Mouse (Mus musculus): ENCODE measurements around the gene Sppl2c.

The Sppl2c gene

DNA sequence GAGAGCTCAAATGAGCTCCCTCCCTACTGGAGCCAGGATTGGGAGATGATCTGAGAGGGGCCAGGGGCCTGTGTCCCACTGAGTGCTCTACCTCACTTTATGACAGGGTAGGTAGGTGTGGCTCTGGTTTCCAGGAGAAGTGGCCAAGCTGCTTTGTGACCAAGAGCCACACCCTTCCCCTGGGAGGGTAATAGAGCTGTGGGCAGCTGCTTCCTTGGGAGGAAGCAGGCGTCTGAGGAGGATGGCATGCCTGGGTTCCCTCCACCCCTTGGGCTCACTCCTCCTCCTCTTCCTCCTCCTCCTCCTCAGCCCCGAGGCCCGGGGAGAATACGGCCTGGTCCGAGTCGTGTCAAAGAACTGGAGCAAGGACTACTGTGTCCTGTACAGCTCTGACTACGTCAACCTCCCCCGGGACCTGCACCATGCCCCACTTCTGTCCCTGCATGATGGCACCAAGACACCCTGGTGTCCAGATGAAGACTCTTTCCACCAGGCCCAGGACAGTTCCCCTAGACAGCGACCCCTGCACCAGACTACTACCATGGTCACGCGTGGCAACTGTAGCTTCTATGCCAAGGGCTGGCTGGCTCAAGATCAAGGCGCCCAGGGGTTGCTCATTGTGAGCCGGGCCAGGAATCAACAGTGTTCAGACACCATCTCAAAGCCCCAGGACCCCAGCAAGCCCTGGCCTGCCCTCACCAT, at the start of gene Sppl2c:
Gene Sppl2c (plus strand): TSS at position 193 of the 702 bp plus-strand sequence.
- no peak for DNase-seq

DNA sequence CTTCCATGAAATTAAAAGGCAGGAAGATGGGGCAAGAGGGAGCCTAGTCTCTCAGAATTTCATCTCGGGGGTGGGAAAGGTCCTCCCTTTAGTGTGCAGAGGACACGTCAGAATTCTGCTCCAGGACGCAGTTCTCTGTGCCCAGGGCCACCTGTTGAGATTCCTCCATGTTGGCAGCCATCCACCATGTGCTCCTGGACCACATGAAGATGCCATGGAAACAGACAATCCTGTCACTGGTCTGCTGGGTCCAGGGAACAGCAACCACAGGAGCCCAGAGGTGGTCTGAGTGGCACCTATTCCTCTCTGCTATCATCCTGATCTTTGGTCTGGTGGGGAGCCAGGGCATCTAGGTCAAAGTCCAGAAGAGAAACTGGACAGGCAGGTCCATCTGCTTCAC, 47.2 kb upstream of the Sppl2c start:
- peak; percentile 75 for DNase-seq

DNA sequence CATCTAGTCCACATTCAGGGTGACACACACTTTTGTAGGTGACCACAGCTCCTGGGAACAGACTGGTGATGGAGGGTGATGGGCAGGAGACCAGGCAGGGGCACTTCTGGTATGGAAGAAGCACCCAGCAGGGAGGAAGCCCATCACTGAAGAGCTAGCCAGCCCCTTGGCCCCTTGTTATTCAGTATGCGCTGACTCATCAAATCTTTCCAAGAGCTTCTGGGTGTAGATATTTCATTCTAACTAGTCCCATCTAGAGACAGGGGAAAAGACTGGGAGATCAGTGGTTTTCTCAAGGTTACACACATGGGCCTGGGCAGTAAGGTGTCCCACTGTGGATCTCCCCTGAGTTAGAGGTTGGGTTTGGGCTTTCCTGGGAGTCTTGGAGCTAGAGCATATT, 41.2 kb upstream of the Sppl2c start:
- no peak for DNase-seq

DNA sequence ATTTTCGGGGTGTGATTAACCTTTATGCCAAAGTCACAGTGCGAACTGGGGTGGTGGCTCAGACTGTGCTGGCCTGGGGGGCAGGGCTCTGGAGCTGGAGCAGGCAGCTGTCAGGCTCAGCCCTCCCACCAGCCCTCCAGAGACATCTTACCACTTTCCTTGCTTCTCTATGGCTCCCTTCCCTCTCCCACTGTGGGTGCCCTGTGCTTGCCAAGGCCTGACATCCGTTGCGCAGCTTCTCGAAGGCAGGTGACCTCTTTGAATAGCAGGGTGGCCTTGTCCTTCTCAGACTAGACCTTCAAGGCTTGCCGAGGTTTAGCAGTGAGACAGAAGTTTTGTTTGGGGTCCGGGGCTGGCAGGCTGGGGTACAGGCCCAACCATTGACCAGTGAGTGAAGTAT, 37.3 kb upstream of the Sppl2c start:
- peak; percentile 83 for DNase-seq

DNA sequence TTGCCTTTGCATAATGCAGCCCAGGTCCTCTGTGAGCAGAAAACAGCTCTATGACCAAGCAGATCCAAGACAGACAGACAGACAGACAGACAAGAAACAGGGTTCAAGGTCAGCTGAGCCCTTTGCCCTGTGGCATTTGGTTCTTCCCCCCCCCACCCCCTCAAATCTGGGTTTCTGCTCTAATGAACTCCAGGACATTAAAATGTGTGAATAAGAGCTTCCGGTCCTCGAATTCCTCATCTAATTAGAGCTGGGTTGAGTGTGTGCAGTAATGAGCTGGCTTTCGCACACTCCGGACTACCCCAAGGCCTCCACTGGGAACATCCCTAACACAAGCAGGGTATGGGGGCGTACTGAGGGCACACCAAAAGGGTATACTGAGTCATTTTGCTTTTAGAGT, 35.2 kb upstream of the Sppl2c start:
- no peak for DNase-seq

DNA sequence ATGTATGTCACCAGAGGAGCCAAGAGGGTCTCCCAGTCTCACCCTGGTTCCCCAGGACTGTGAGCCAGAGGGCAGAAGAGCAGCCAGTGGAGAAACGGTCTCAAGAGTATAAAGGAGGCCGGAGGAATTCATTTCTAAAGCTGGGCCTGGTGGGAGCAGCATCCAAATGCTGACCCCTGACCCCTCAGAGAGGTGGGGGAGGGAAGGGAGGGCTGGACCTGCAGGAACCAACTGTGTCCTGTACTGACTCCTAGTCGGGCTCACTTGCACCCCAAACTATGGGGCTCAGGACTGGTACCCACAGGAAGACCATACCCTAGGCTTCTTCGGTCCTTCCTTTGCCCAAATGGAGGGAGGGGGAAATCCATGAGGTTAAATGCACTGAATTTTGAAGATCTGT, 31.8 kb upstream of the Sppl2c start:
- peak; percentile 66 for DNase-seq

DNA sequence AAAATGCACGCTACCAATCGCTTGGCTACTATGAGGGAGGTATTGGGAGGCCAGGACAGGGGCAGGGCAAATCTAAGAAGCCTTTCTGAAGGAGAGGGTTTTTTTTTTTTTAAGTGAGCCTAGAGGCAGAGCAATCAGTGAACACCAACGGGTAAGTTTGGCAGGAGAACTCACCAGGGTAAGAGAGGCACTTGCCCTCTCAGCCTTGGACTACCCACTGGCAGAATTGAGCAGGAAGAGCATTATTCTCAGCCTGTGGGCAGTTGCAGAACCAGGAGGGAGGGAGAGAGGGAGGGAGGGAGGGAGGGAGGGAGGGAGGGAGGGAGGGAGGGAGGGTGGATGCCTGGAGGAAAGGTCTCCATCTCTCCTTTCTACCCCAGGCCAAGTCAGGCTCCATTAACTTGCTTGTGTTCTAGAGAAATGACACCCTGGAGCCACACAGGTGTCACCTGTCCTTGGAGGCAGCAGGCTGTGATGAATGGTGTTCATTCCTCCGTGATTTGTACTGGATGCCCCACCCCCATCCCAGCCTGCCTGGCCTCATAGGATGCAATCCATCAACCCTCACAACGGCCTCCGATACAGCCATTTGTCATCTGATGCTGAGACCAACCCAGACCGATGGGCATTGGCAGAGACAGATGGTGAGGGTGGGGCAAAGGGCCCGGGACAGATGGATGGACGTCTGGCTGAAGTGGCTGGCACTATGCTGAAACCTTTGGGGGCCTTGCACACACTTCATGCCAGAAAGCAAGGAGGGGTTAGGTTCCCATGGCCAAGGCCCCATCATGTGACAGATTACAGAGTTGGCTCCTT, 31.1 kb upstream of the Sppl2c start:
- DNase-seq, result peak; percentile 99

DNA sequence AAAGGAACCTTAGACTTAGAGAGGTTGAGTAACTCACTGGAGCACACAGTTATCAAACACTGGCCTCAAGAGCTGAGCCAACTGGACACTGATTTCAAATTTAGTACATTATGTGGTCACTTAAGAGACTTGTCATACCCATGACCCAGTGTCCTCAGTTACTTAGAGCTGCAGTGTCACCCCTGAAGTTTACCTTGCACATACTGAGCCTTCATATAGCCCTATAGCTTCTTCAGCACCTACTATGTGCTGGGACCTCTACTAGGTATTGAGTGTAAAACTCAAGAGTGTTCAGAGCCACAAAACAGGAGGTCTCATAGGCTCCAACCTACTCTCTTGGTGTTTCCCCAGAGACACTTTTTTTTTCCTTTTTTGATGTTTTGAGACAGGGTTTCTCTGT, 30.2 kb upstream of the Sppl2c start:
- DNase-seq, result peak; percentile 63

DNA sequence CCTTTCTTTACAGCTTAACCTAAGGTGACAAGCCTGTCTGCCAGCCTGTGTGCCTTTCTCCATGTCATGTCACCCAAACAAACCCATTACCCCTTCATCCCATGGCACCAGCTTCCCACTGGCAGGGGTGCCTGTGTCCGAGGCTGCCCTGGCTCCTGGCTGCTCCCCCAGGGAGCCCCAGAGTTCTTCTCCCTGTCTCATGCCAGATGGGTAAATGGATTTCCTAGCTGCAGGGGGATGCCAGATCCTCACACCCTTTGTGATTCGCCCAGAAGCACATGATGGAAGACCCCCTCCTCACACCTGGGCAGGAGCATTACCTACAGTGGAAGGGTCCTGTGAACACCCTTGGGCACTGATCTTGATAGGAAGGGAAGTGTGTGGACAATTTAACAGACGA, 29.7 kb upstream of the Sppl2c start:
- peak; percentile 67 for DNase-seq

DNA sequence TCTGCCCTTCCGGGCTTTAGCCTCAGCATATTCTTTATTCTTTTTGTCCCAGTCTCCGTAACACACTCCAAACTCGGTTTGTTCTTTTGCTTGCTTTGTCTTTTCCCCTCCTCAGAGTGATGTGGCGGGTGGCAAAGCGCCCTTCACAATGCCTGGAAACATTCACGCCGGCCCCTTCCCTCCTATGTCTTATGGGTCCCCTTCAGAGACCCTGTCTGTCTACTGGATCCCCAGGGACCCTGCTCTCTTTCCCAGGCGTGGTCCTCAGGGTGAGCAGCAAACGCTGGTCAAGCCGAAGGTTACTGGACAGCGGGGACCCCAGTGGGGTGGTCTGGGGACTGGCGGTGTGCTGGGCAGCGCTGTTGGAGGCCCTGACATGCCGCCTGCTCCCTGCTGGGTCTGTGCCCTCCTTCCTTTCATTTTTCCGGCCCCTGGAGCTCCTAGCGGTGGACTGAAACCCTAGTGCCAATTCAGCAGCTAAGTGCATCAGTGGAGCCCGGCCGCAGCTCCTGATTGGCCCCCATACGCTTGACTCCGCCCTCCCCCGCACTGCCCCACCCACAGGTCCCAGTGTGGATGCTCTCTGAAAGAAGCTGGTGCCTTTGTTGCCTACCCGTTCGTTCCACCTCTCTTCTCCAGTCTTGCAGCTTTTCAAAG, 28.4 kb upstream of the Sppl2c start:
- DNase-seq, result peak; percentile 94

DNA sequence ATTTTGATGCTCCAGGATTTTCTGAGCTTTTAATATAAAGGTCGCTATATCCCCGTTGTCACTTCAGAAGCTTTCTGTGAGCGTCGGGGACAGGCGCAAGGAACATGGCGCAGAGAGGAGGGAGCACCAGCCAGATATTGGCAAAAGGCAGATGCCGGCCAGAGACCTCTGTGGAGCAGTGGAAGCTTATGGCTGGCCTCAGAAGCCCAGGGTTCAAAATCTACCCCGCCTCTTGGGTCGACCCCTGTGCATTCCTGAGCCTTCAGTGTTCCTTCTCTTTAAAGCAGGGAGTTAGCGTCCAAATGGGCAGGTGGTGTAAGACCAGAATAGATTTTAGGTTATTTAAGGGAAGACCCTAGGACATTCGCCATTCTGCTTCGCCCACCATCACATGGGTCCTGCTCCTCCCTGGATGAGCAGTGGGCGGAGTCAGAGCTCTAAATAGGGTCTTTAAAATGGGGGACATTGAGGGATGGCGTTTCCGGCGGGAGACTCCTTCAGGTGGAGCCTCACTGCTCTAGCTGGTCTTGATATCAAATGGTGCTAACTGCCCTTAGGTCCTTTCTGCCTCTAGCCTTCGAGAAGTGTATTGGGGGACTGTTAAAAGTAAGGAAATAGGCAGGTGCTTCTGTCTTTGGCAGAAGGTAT, 27.7 kb upstream of the Sppl2c start:
- peak; percentile 67 for DNase-seq

DNA sequence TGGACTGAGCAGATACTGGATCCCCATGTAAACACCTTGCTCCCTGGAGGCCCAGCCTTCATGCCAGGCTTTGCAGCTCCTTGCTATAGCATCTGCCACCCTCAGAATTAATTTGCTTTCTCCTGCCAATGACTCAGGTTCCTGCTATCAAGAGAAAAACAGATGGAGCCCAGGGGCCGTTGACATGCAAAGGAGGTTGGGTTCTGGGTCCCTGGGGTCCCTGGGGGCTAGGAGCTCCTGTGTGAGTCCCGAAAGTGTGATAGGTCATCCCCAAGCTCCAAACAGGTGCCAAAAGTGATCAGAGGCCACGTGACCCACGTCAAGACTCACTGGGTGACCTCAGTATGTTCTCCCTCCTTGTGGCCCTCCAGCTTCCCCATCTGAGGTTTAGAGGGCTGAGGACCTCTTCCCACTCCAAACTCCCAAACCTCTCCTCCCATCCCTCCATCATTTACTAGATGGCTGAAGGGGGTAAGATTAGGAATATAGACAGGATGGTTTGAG, 26.3 kb upstream of the Sppl2c start:
- DNase-seq, result no peak

DNA sequence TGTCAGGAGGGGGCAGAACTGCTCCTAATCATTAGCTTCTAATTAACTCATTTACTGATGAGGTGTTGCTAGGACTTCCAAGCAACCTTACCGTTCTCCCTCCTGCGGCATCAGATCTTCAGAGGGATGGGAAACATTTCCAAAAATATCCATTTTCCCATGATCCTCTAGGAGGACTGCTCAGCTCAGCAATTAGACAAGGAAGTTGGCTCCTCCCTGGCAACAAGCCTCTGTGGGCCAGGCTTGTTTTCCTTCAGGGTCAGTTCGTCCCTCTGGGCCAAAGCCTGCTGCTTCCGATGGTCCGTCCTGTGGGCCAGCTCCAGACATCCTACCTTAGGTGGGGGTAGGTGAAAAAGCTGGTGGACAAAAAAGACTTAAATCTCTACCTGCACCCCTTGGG, 25.0 kb upstream of the Sppl2c start:
- peak; percentile 65 for DNase-seq

DNA sequence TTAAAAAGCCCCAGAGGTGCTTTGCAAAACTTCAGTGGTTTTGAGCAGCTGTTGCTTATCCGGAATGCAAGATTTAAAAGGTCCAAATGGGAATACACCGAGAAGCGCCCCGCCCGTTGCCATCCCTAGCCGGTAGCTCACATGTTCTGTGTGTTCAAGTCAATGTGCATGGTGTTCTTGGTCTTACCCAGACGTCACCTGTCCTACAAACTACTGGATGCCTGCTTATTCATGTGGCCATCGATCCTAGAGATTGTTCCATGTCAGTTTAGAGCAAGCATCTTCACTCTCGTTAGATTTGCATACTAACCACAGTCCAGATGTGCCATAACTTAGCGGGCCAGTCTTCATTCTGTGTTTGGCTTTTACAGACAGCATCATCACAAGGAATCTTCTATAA, 21.9 kb upstream of the Sppl2c start:
- DNase-seq, result no peak

DNA sequence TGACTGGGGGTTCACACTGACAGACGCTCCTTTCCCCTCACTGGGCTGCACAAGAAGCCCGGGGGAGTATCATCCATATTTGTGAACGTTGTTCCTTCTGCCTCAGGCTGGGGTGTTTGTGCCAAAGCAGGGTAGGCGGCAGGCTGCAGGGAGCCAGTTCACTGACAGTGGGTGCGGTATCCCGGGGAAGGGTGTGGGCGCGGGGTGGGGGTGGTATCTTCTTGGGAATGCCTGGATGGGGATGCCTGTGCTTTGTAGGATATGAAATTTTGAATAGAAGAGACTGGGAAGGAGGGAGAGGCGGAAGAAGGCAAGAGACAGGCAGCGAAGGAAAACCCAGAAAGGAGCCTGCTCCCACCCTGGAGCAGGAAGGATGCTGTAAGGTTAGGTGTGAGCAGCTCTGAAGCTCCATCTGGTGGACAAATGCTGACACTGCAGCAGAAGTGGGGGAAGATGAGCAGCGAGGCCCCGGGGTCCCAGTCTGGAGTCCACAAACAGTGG, 14.8 kb upstream of the Sppl2c start:
- peak; percentile 92 for DNase-seq

DNA sequence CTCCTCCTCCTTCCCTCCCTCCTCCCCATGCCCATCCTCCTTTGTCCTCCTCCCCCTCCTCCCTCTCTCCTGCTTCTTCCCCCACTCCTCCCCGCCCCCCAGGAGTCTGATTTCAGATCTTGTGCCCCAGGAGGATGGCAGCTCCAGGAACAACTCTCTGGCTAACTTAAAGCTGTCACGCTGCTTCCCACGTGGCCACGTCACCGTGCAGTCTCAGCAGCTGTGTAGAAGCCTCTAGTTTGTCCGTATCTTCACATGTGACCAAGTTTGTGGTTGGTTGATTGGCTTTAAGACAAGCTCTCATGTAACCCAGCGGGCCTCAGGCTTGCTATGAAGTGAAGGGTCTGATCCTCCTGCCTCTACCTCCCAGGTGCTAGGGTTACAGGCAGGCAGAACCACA, 7.2 kb upstream of the Sppl2c start:
- no peak for DNase-seq

DNA sequence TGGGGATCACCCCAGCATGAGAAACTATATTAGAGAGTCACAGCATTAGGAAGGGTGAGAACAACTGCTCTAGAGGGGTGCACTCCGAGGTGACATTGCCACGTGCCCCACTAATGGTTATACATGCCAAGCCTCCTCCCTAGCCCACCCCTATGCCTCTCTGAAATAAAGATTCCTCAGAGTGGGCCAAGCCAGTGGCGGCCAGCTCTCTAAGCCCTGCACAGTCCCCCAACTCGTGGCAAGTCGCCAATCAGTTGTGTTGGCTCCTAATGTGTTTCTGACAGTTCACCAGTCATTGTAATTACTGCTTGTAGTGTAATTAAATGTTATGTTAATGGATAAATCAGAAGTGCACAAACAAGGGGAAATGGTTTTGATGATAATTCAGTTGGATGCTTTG, 6.3 kb upstream of the Sppl2c start:
- no peak for DNase-seq

DNA sequence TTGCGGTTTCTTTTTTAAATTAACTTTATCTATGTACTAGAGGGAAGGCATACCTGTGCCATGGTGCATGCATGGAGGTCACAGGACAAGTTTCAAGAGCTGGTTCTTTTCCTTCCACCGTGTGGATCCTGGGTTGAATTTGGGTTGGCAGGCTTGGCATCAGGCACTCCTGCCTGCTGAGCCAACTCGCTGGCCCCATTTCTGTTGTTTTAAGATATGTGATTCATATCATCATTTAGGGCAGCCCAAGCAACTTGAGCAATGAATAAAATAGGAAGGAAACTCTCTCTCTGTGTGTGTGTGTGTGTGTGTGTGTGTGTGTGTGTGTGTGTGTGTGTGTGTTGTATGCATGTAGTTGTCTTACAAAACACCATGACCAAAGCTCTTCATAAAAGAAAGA, 4.0 kb upstream of the Sppl2c start:
- peak; percentile 65 for DNase-seq

DNA sequence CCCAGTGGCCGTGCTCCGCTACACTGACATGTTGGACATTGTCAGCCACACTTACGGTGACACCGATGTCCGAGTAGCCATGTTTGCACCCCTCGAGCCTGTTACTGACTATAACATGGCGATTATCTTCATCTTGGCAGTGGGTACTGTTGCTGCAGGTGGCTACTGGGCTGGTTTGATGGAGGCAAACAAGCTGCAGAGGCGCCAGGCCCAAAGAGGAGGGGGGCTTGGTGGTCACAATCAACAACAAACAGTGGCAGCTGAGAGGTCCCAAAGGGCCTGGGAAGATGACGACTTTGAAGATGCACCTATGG, 667 bp downstream of the Sppl2c start:
- no peak for DNase-seq

DNA sequence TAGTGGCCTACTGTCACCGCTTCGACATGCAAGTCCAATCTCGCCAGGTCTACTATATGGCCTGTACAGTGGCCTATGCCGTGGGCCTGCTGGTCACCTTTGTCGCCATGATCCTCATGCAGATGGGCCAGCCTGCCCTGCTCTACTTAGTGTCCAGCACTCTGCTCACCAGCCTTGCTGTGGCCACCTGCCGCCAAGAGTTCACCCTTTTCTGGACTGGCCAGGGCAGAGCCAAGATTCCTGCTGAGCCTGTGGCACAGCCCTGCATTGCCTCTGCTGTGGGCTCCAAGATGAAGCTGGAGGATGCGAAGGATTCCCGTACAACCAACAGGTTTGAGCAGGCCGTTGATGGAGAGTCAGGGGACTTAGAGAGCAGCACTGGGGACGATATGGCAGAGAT, 1.6 kb downstream of the Sppl2c start:
- peak; percentile 75 for DNase-seq

DNA sequence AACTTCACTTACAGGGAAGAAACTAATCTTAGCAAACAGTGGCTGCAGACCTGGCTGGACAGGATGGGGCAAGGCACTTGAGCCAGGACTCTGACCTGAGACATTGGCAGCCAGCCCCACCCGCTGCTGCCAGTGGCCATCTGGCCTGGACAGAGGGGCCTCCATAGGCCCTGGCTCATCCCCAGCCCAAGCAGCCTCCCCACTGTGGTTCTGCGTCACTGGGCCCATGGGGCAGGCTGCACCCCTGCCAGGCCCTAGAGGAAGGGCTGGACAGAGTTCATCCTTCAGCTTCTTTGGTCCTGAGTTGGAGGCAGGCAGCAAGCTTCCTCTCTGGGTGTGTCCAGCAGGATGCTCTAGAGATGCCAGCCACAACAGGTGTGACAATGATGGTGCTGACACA, 3.9 kb downstream of the Sppl2c start:
- peak; percentile 96 for DNase-seq

DNA sequence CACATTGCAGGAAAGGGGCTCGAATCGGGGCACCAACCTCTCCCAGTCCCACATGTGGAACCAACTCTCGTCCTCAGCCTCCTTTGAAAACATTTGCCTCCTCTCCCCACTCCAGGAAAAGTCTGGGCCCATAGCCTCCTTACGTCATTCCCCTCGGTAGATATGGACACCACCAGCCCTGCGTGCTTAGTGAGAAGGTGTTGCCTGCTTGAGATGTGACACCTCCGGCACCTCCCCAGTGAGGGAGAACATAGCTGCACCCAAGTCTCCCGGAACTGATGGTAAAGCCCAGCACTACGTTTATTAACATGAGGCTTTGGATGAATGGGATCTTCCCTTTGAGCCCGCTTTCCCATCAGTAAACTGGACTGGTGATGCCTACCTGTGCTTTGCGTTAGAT, 9.3 kb downstream of the Sppl2c start:
- no peak for DNase-seq

DNA sequence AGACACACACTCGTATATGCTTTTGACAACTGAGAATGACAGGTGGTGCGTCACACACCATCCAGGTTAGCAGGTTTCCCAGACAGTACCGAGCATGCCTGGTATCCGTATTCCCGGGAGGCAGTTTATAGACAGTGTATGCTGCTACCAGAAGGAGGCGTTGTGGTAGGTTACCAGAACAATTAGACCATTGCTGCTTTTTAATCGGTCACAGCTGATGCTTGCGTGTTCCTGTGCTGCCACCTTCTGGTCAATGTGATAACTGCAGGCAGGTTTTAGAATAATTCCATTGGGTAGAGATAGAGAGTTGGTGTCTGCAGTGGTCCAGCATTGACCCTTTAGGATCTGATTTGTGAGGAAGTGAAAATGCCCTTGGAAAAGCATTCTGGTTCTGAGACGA, 9.7 kb downstream of the Sppl2c start:
- peak; percentile 98 for DNase-seq
